Mouse (Mus musculus): ENCODE data around the gene Nampt. TPM values are rescaled to one million over a fixed set of nuclear protein-coding genes. Genes with fewer than 3 reads are reported as not detected.
"Not testable (repeated sequence)": the region's sequence is repeated elsewhere in the genome, so short reads cannot be mapped to it uniquely, and the experiment has no call there.

Gene Nampt
- polyA plus RNA-seq, 1 experiment from 2014 or later, result 20.9 TPM

DNA sequence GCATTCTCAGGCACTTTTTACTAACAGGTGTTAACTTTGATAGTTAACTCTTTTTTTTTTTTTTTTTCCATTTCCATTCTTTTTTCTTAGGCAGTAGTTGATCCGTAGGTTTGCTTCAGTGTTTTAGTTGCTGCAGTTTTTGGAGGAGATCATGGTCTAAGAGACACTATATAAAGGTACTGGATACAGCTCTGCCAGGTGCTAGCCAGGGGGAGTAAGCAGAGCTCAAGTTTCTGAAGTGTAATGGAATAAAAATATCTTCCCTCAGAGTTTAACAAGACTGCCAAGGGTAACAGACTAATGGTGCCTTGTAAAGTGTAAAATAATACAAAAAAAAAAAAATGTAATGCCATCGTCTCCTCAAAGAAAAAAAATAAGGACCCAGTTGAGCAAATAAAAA lies 67.0 kb downstream of the Nampt start:
- 68% methylated on average over 2 of the region's 2 CpGs for WGBS
- ATAC-seq (ENCODE audit: low FRiP score, low read depth), result no peak
- H3K27ac ChIP-seq, result no peak overlapping the region
- H3K4me1 ChIP-seq, result no peaks in the 10 kb centered on the region
- H3K36me3 ChIP-seq, result no peaks in the 10 kb centered on the region
- H3K9ac ChIP-seq, result no peak overlapping the region
- no peak overlapping the region for H3K4me2 ChIP-seq (replicated peaks)
- H3K9me3 ChIP-seq, result no peaks in the 10 kb centered on the region
- H3K4me3 ChIP-seq, result no peak overlapping the region
- no peaks in the 10 kb centered on the region for H3K27me3 ChIP-seq

DNA sequence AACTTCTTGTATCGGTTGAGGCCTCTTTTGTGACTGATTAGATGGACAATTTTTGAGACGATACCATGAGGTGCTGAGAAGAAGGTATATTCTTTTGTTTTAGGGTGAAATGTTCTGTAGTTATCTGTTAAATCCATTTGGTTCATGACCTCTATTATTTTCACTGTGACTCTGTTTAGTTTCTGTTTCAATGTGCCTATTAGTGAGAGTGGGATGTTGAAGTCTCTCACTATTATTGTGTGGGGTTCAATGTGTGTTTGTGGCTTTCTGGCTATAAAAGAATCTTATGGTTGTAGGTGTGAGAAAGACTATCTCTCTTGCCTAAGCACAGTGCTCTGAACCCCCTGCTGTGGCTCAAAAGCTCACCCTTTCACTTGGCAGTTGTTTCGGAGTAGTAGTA lies 68.9 kb downstream of the Nampt start:
- 89% methylated on average over 3 of the region's 3 CpGs for WGBS

DNA sequence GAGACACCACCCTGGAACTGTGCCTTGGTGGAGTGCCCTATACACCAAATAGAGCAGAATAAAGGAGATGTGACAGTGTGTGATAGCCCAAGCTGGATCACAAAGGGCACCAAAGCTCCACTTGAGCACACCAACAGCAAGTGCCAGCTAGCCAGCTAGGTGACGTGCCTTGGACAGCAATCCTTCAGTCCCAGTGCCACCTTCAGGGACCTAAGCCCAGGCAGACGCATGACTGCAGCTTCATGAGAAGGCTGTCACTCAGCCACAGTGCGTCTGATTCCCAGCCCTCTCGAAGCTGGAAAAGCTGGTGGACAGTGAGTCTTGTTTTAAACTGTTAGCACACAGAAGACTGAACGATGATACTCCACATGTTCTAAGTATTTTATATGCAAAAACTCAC lies 70.5 kb downstream of the Nampt start:
- no peak for ATAC-seq (ENCODE audit: low FRiP score, low read depth)
- Histone ChIP-seq H3K27me3 (no peaks in the 10 kb centered on the region), H3K4me1 (peaks cover 3% of the 10 kb centered on the region; the same call in 1 of the 2 replicates), H3K36me3 (no peaks in the 10 kb centered on the region), H3K4me3 (no peak overlapping the region), H3K9me3 (no peaks in the 10 kb centered on the region), H3K27ac (no peak overlapping the region), H3K9ac (no peak overlapping the region), H3K4me2 (replicated peaks) (no peak overlapping the region)
- whole genome bisulfite sequencing, result 90% methylated on average over 5 of the region's 5 CpGs

More for the DNA sequence above, 68.9 kb downstream of the Nampt start:
- Histone ChIP-seq H3K27ac (no peak overlapping the region), H3K4me1 (peaks cover 1% of the 10 kb centered on the region; the same call in 1 of the 2 replicates), H3K27me3 (no peaks in the 10 kb centered on the region), H3K36me3 (no peaks in the 10 kb centered on the region), H3K4me2 (replicated peaks) (no peak overlapping the region), H3K9me3 (no peaks in the 10 kb centered on the region), H3K4me3 (no peak overlapping the region), H3K9ac (no peak overlapping the region)
- ATAC-seq (ENCODE audit: low FRiP score, low read depth), result no peak

DNA sequence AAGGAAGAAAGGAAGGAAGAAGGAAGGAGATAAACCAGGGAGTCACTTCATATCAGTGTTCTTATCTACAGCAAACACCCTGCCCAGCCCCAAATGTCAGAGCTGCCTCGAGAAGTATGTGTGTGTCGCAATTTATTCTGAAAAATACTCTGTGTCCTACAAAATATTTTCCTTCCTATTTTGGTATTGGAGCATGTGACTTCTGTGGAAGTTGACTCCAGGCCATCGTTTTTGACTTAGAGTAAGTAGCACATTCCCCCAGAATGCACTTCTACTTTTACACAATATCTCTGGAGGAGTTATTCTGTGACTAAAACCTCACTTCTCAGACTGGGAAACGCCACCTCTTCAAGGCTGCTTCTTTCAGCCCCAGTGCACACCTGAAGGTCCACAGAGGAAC lies 71.1 kb downstream of the Nampt start:
- H3K27ac ChIP-seq, result no peak overlapping the region
- ATAC-seq (ENCODE audit: low FRiP score, low read depth), result no peak
- no peak overlapping the region for H3K4me2 ChIP-seq (replicated peaks)
- no peaks in the 10 kb centered on the region for H3K27me3 ChIP-seq
- H3K4me3 ChIP-seq, result no peak overlapping the region
- no peak overlapping the region for H3K9ac ChIP-seq
- no peaks in the 10 kb centered on the region for H3K9me3 ChIP-seq
- H3K4me1 ChIP-seq, result peaks cover 3% of the 10 kb centered on the region; the same call in 1 of the 2 replicates
- 81% methylated on average over 4 of the region's 4 CpGs for WGBS
- no peaks in the 10 kb centered on the region for H3K36me3 ChIP-seq

DNA sequence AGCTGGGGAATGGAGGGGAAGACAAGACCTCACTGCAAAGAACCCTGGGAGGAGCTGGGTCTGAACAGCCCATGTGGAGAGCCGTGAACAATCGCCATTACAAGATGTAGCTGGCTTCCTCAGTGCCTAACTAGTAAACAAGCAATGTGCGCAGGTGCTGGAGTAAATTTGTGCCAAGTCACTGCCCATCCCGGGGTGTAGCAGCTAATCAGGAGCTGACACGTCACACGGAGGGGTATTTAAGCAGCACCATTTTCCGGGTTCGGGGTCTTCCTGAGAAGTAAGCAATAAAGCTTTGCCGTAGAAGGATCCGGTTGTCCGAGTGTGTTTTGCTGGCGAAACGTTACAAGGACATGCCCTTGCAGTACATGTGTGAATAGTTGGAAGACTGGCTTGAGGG lies 71.9 kb downstream of the Nampt start:
- not testable (repeated sequence) for H3K4me2 ChIP-seq (replicated peaks); H3K4me1 ChIP-seq; H3K9ac ChIP-seq; H3K4me3 ChIP-seq; H3K27me3 ChIP-seq; H3K9me3 ChIP-seq; H3K36me3 ChIP-seq; ATAC-seq (ENCODE audit: low FRiP score, low read depth); H3K27ac ChIP-seq
- 89% methylated on average over 13 of the region's 13 CpGs for WGBS

DNA sequence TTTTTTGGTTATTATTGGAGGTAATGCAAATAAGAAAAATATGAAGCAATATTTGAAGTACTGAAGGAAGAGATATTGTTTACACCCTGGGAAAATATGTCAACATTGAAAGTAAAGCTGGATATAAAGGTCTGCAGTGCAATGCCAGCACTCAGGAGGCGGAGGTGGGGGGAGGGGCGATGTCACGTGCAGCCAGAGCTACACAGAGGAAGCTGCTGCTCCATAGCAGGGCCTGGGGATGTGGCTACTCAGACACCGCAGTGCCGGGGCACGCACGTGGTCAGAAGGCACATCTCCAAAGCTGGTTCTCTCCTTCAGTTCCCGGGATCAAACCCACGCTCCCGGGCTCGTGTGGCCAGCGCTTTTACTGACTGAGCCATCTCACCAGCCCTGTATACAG lies 73.9 kb downstream of the Nampt start:
- no peak for ATAC-seq (ENCODE audit: low FRiP score, low read depth)
- no peaks in the 10 kb centered on the region for H3K9me3 ChIP-seq
- H3K4me2 ChIP-seq (replicated peaks), result no peak overlapping the region
- 41% methylated on average over 12 of the region's 12 CpGs for WGBS
- no peak overlapping the region for H3K9ac ChIP-seq
- no peak overlapping the region for H3K27ac ChIP-seq
- H3K4me1 ChIP-seq, result peaks cover 3% of the 10 kb centered on the region; the same call in 1 of the 2 replicates
- no peak overlapping the region for H3K4me3 ChIP-seq
- no peaks in the 10 kb centered on the region for H3K27me3 ChIP-seq
- no peaks in the 10 kb centered on the region for H3K36me3 ChIP-seq

DNA sequence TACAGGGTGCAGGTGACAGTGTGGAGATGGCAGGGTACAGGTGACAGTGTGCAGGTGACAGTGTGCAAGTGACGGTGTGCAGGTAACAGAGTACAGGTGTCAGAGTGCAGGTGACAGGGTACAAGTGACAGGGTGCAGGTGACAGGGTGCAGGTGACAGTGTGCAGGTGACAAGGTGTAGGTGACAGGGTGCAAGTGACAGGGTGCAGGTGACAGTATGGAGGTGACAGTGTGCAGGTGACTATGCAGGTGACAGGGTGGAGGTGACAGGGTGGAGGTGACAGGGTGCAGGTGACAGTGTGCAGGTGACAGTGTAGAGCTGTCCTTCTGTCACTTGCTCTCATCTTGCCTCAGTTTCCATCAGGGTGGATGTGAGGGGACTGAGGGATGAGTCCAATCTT lies 76.5 kb downstream of the Nampt start:
- ATAC-seq (ENCODE audit: low FRiP score, low read depth), result no peak
- Histone ChIP-seq H3K9ac (no peak overlapping the region), H3K4me1 (peaks cover 3% of the 10 kb centered on the region; the same call in 1 of the 2 replicates), H3K27me3 (no peaks in the 10 kb centered on the region), H3K9me3 (no peaks in the 10 kb centered on the region), H3K4me3 (no peak overlapping the region), H3K36me3 (no peaks in the 10 kb centered on the region), H3K4me2 (replicated peaks) (no peak overlapping the region), H3K27ac (no peak overlapping the region)
- 74% methylated on average over 1 of the region's 1 CpGs for WGBS

DNA sequence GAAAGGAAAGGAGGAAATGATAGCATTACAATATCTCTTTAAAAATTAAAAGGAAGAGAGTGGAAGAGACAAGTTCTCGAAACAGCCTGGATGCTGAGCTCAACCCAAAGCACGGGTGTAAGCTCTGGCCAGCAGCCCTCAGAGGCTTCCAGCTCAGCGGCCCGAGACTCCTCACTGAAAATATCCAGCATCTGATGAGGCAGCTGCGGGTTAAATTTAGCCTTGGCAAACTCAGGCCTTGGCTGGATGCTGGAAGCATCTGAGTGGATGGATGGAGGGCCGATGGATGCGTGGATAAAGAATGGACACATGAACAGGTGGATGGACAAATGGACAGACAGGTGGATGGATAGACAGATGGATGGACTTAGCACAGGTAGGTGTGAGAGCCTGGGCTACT lies 77.2 kb downstream of the Nampt start:
- ATAC-seq (ENCODE audit: low FRiP score, low read depth), result no peak

DNA sequence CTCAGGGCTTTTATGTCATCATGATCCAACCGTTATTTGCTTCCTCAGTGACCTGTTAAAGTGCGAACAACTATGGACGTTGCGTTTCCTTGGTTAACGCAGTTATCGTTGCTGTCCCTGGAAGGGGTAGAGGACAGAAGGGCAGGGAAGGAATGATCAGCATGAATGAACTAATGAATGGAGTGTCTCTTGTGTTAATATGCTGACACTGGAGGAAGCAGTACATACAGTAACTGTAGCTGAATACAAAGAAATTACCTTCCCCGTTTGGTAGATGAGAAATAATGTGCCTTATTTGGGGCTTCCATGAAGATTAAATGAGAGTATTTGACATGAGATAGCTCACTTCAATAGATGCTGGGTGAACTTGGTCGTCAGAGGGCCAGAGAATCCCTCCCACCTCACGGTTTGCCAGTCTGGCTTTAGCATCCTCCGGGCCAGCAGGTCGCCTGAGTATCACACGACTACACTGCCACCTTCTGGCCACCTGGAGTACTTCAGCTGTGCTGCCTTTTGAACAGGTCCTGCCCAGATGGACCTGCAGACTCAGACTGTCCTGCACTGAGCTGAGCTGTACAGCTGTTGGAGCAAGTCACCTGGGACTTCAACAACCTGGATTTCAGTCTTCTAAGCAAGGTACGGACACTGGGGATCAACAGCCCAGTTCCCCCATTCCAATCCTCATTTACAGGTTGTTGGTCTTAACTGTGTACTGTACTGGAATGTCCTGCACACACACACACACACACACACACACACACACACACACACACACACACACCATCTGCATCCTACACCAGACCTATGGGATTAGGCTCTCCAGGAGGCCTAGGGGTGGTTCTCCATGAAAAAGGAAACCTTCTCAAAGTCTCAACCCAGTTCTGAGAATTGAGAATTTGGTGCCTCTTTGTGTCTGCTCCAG lies 78.1 kb downstream of the Nampt start:
- no peaks in the 10 kb centered on the region for H3K36me3 ChIP-seq
- H3K27ac ChIP-seq, result no peak overlapping the region
- no peaks in the 10 kb centered on the region for H3K27me3 ChIP-seq
- H3K9me3 ChIP-seq, result no peaks in the 10 kb centered on the region
- 47% methylated on average over 13 of the region's 13 CpGs for WGBS
- H3K4me1 ChIP-seq, result peaks cover 3% of the 10 kb centered on the region; the same call in 1 of the 2 replicates
- peak; percentile 64 for ATAC-seq (ENCODE audit: low FRiP score, low read depth)
- no peak overlapping the region for H3K9ac ChIP-seq
- no peak overlapping the region for H3K4me2 ChIP-seq (replicated peaks)
- H3K4me3 ChIP-seq, result no peak overlapping the region

More for the DNA sequence above, 77.2 kb downstream of the Nampt start:
- H3K9ac ChIP-seq, result 0 out of 2 replicates have a peak overlapping the region, but pooled peaks have one; percentile 8
- no peaks in the 10 kb centered on the region for H3K9me3 ChIP-seq
- H3K27me3 ChIP-seq, result no peaks in the 10 kb centered on the region
- no peak overlapping the region for H3K4me3 ChIP-seq
- H3K4me2 ChIP-seq (replicated peaks), result no peak overlapping the region
- H3K27ac ChIP-seq, result no peak overlapping the region
- 82% methylated on average over 7 of the region's 7 CpGs for WGBS
- no peaks in the 10 kb centered on the region for H3K36me3 ChIP-seq
- H3K4me1 ChIP-seq, result peaks cover 3% of the 10 kb centered on the region; the same call in 1 of the 2 replicates

DNA sequence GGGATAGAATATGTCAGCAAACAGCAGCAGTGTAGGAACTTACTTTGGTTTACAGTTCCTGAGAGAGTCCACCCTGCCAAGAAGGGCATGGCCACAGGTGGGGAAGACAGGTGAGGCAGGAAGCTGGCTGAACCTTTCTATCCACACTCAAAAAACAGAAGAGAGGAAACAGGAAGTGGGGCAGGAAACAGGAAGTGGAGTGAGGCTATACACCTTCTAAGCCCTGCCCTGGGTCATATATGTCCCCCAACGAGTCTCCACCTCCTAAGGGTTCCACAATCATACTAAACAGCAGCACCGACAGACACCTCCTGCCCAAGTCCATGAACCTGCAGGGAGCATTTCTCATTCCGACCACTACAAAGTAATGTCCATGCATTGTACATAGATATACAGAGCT lies 81.7 kb downstream of the Nampt start:
- Histone ChIP-seq H3K9ac (no peak overlapping the region), H3K9me3 (no peaks in the 10 kb centered on the region), H3K4me3 (no peak overlapping the region), H3K4me1 (no peaks in the 10 kb centered on the region), H3K27ac (no peak overlapping the region), H3K4me2 (replicated peaks) (no peak overlapping the region), H3K27me3 (no peaks in the 10 kb centered on the region), H3K36me3 (no peaks in the 10 kb centered on the region)
- ATAC-seq (ENCODE audit: low FRiP score, low read depth), result no peak
- 86% methylated on average over 3 of the region's 3 CpGs for WGBS
